Mouse (Mus musculus) embryo, embryonic 9.5 days (tissue): ENCODE results near the gene Dgcr8.

Experiments used
- DNase-seq: peaks from one replicate; pipeline ENCODE4 v3.0.0-alpha.2; 2017; ENCODE audit errors: extremely low spot score

Gene Dgcr8

GRCm38 (mm10) chr16:18289067-18289588 lies at the start of gene Dgcr8:
Gene Dgcr8, minus strand, starts transcription at chr16:18289246.
- peak; percentile 97 for DNase-seq

GRCm38 (mm10) chr16:18337261-18337660 lies 48.2 kb upstream of the Dgcr8 start:
- no peak for DNase-seq

- DNase-seq, result no peak
Observed at GRCm38 (mm10) chr16:18335981-18336380, 46.9 kb upstream of the Dgcr8 start.

GRCm38 (mm10) chr16:18333976-18334375 lies 44.9 kb upstream of the Dgcr8 start:
- DNase-seq, result no peak

- no peak for DNase-seq
Observed at GRCm38 (mm10) chr16:18328524-18328923, 39.5 kb upstream of the Dgcr8 start.

GRCm38 (mm10) chr16:18327936-18328335 lies 38.9 kb upstream of the Dgcr8 start:
- no peak for DNase-seq

- no peak for DNase-seq
Observed at GRCm38 (mm10) chr16:18325741-18326140, 36.7 kb upstream of the Dgcr8 start.

- no peak for DNase-seq
Observed at GRCm38 (mm10) chr16:18324031-18324430, 35.0 kb upstream of the Dgcr8 start.

GRCm38 (mm10) chr16:18323460-18323859 lies 34.4 kb upstream of the Dgcr8 start:
- no peak for DNase-seq

- DNase-seq, result no peak
Observed at GRCm38 (mm10) chr16:18321443-18321842, 32.4 kb upstream of the Dgcr8 start.

GRCm38 (mm10) chr16:18318992-18319391 lies 29.9 kb upstream of the Dgcr8 start:
- DNase-seq, result no peak

- no peak for DNase-seq
Observed at GRCm38 (mm10) chr16:18308159-18308558, 19.1 kb upstream of the Dgcr8 start.

- peak; percentile 20 for DNase-seq
Observed at GRCm38 (mm10) chr16:18289614-18290013, 568 bp upstream of the Dgcr8 start.

- DNase-seq, result no peak
Observed at GRCm38 (mm10) chr16:18288581-18289061, 425 bp downstream of the Dgcr8 start.

- DNase-seq, result peak; percentile 39
Observed at GRCm38 (mm10) chr16:18288166-18288565, 880 bp downstream of the Dgcr8 start.

GRCm38 (mm10) chr16:18275166-18275565 lies 13.9 kb downstream of the Dgcr8 start:
- DNase-seq, result no peak

GRCm38 (mm10) chr16:18268182-18268581 lies 20.9 kb downstream of the Dgcr8 start:
- no peak for DNase-seq

GRCm38 (mm10) chr16:18265024-18265423 lies 24.0 kb downstream of the Dgcr8 start:
- no peak for DNase-seq

- no peak for DNase-seq
Observed at GRCm38 (mm10) chr16:18258221-18258620, 30.8 kb downstream of the Dgcr8 start, which contains the start of gene Gm49776. Gene Gm49776, minus strand, starts transcription at chr16:18258321.

- DNase-seq, result no peak
Observed at GRCm38 (mm10) chr16:18253866-18254265, 35.2 kb downstream of the Dgcr8 start.

GRCm38 (mm10) chr16:18252736-18253135 lies 36.3 kb downstream of the Dgcr8 start:
- DNase-seq, result no peak

- peak; percentile 31 for DNase-seq
Observed at GRCm38 (mm10) chr16:18250828-18251790, 37.9 kb downstream of the Dgcr8 start.

- no peak for DNase-seq
Observed at GRCm38 (mm10) chr16:18250231-18250630, 38.8 kb downstream of the Dgcr8 start.
